Mouse (Mus musculus) liver, embryonic 12.5 days (tissue): Measurements from ENCODE around the gene Pkdcc. TPM values are rescaled to one million over a fixed set of nuclear protein-coding genes. Genes with fewer than 3 reads are reported as not detected.

Experiments used
- ATAC-seq: fragments of 200-750 bp; cut with Nextera tagmentation; 2 replicates; pipeline ENCODE4 v1.8.0; 2017; ENCODE audit warnings: moderate number of reproducible peaks, mild to moderate bottlenecking, moderate library complexity
- H3K27ac ChIP-seq: fragments of 300-500 bp; sonication (generic); 2 replicates; pipeline ENCODE4 v1.5.1; 2016; ENCODE audit warnings: mild to moderate bottlenecking
- H3K27me3 ChIP-seq: fragments of 300-500 bp; sonication (generic); replicated peaks from 2 replicates; pipeline ENCODE4 v1.6.1; 2016; ENCODE audit warnings: mild to moderate bottlenecking, moderate library complexity
- H3K36me3 ChIP-seq: fragments of 300-500 bp; sonication (generic); 2 replicates; pipeline ENCODE4 v1.6.1; 2016; ENCODE audit warnings: mild to moderate bottlenecking, moderate library complexity
- H3K4me1 ChIP-seq: fragments of 300-500 bp; sonication (generic); 2 replicates; pipeline ENCODE4 v1.6.1; 2016
- H3K4me2 ChIP-seq: fragments of 300-500 bp; sonication (generic); 2 replicates; pipeline ENCODE4 v1.6.1; 2016; ENCODE audit warnings: mild to moderate bottlenecking, moderate library complexity
- H3K4me3 ChIP-seq: fragments of 300-500 bp; sonication (generic); 2 replicates; pipeline ENCODE4 v1.5.1; 2016; ENCODE audit warnings: mild to moderate bottlenecking, moderate library complexity
- H3K9ac ChIP-seq: fragments of 300-500 bp; sonication (generic); 2 replicates; pipeline ENCODE4 v1.6.1; 2016; ENCODE audit warnings: mild to moderate bottlenecking, moderate library complexity
- H3K9me3 ChIP-seq: fragments of 300-500 bp; sonication (generic); replicated peaks from 2 replicates; pipeline ENCODE4 v1.6.1; 2016; ENCODE audit warnings: mild to moderate bottlenecking, moderate library complexity
- WGBS: fragments of 180-500 bp; shearing (Covaris S2); methylation state at CpG from one replicate; pipeline ENCODE4 v1.1.7; 2016; ENCODE audit not compliant: insufficient replicate concordance; 5-methylcytosine and 5-hydroxymethylcytosine counted together
- polyA plus RNA-seq: library from polyadenylated mRNA; unstranded; fragments of >200 nt; fragmentation: Nextera tagmentation; extraction: Ambion mirVana; gene quantifications from 2 replicates; pipeline ENCODE4 v1.2.1, GENCODE M21; 2016

Pkdcc gene
- polyA plus RNA-seq, 1 experiment from 2014 or later = 7.5 TPM

DNA sequence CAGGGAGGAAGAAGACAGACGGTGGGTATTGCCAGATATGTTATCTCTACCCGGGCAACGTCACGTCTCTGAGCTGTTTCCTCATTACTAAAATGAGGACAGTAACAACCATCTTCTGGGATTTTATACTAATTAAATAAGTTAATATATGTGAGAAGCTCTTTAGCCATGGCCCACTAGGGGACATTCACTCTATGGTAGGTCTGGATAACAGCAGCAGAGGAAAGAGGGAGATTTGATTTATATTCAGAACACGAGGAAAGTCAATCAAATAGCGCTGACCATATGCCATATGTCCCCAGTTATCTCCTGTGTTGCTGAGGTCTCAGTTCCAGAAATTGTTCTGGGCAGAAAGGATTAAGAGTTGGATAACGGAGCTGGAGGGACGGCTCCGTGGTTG, 24.3 kb upstream of the Pkdcc start:
- H3K4me3 ChIP-seq = no peak overlapping the region
- ATAC-seq = no peak
- no peaks in the 10 kb centered on the region for H3K9me3 ChIP-seq
- no peak overlapping the region for H3K27ac ChIP-seq
- no peaks in the 10 kb centered on the region for H3K36me3 ChIP-seq
- no peaks in the 10 kb centered on the region for H3K27me3 ChIP-seq
- no peak overlapping the region for H3K9ac ChIP-seq
- WGBS = 47% methylated on average over 9 of the region's 9 CpGs
- H3K4me2 ChIP-seq = no peak overlapping the region
- H3K4me1 ChIP-seq = no peaks in the 10 kb centered on the region

DNA sequence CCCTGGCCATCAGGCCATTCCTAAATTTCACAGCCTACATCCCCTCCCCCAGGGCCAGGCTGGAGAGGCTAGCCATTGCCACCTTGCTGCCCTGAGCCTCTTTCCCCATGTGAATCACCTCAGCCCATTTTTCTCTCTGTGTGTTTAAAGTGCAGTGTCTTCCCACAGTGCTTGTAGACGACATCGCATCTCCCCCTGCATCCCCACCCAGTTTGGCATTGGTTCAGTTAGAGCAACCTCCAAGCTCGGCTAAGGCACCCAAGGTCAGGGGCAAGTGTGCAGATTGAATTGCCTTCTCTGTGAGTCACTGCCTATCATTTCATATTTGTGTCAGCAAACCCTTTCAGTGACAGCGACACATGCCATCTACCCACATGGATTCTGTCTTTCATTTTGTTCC, 20.6 kb upstream of the Pkdcc start:
- Histone ChIP-seq H3K27ac (no peak overlapping the region), H3K36me3 (no peaks in the 10 kb centered on the region), H3K4me3 (no peak overlapping the region), H3K4me1 (no peaks in the 10 kb centered on the region), H3K4me2 (no peak overlapping the region), H3K9ac (no peak overlapping the region), H3K9me3 (no peaks in the 10 kb centered on the region), H3K27me3 (no peaks in the 10 kb centered on the region; the same call in 1 of the 2 replicates)
- ATAC-seq = no peak
- 75% methylated on average over 4 of the region's 4 CpGs for WGBS

DNA sequence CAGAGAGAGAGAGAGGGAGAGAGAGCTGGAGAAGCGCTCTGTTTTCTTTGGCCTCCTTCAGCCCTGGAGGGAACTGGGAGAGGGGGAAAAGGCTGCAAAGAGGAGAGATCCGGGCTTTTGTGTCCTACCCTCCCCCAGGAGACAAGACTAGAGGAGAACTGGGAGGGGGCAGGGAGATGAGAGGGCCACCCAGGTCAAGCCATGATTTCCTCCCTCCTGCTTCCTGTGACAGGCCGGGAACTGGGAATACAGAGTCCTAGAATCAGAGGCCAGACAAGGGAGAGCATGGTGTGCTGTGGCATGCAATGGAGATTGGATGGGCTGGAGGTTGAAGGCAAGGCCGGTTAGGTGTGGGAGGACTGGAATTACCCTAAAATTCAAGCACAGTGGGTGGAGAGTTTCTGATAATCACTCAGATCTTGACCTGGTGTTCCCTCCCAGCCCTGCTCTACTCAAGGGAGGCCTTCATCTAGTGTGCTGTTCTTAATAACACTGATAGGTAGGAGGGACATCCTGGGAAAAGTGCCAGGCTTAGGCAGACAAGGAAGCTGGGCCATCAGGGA, 17.6 kb upstream of the Pkdcc start:
- H3K27me3 ChIP-seq = no peaks in the 10 kb centered on the region; the same call in 1 of the 2 replicates
- no peaks in the 10 kb centered on the region for H3K36me3 ChIP-seq
- no peak overlapping the region for H3K9ac ChIP-seq
- no peak for ATAC-seq
- no peaks in the 10 kb centered on the region for H3K9me3 ChIP-seq
- H3K27ac ChIP-seq = 0 out of 2 replicates have a peak overlapping the region, but pooled peaks have one; percentile 1
- no peak overlapping the region for H3K4me2 ChIP-seq
- no peak overlapping the region for H3K4me3 ChIP-seq
- H3K4me1 ChIP-seq = no peaks in the 10 kb centered on the region
- 46% methylated on average over 4 of the region's 4 CpGs for WGBS

DNA sequence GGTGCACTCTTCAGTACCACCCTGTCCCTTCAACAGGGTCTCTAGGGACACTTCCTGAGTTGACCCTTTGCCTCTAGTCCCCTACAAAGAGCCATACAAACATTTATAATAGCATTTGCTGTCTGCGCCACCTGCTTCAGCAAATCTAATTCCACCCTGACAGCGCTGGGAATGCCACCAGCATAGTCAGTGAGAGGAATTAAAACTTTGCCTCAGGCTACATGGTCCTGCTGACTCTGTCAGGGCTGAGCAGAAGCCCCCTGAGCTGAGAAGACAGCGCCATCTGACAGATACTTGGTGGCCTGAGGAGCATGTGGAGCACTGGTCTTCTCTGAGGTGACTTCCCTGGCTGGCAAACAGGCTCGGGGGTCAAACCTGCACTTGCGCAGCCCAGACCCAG, 14.6 kb upstream of the Pkdcc start:
- Histone ChIP-seq H3K27me3 (peaks cover 5% of the 10 kb centered on the region; the same call in 1 of the 2 replicates), H3K4me1 (no peaks in the 10 kb centered on the region), H3K4me3 (no peak overlapping the region), H3K27ac (no peak overlapping the region), H3K9ac (no peak overlapping the region), H3K4me2 (no peak overlapping the region), H3K9me3 (no peaks in the 10 kb centered on the region), H3K36me3 (no peaks in the 10 kb centered on the region)
- ATAC-seq = no peak
- 69% methylated on average over 5 of the region's 5 CpGs for WGBS

DNA sequence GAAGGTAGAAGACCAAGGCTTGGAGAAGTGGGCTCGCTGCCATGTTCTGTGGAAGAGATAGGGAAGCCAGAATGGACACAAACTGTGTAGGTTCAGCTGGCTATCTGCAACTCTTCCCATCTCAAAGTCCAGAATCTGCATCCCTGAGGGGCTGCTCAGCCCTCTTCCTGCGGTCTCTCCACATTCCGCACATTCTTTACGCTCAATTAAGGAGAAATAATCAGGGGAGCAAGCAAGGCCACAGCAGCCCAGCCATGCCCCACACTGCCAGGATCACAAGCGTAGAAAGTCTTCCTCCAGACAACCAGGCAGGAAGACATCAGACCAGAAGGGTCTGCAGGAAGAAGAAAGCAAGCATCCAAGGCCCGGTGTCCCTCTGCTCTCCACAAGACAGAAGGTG, 13.8 kb upstream of the Pkdcc start:
- peaks cover 5% of the 10 kb centered on the region; the same call in 1 of the 2 replicates for H3K27me3 ChIP-seq
- no peak overlapping the region for H3K4me3 ChIP-seq
- 50% methylated on average over 6 of the region's 6 CpGs for WGBS
- no peak overlapping the region for H3K4me2 ChIP-seq
- no peaks in the 10 kb centered on the region for H3K4me1 ChIP-seq
- no peaks in the 10 kb centered on the region for H3K9me3 ChIP-seq
- H3K36me3 ChIP-seq = no peaks in the 10 kb centered on the region
- H3K27ac ChIP-seq = no peak overlapping the region
- no peak overlapping the region for H3K9ac ChIP-seq
- ATAC-seq = no peak

DNA sequence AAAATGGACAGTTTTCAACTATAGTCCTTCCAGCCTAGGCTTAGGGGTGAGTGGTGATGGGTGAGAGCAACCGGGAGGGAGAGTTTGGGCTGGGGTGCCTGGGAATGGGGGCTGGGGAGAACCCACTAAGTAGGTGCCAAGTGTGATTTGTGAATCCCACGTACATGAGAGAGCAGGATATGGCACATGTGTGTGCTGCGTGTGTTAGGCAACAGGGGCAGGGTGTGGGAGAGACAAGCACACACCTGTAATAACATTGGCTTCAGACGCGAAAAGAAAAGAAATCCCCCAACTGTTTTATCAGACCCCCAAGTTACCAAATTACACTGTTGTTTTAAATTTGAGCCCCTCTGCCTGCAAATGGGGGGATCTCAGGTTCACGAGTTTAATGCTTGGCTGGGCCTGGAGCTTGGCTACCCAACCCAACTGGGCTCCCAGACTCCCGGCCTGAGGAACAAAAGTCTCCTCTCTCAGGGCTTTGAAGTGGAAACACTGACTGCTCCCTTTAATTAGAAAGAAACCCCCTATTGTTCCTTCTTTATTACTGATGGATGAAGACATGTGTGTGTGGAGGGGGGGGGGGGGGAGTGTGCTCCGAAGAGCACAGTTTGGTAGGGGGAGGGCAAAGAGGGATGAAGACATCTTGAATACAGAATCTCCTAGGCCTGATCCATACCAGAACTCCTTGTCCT, 11.3 kb upstream of the Pkdcc start:
- Histone ChIP-seq H3K27ac (no peak overlapping the region), H3K27me3 (peaks cover 5% of the 10 kb centered on the region; the same call in 1 of the 2 replicates), H3K9ac (no peak overlapping the region), H3K36me3 (no peaks in the 10 kb centered on the region), H3K4me1 (no peaks in the 10 kb centered on the region), H3K4me3 (no peak overlapping the region), H3K9me3 (no peaks in the 10 kb centered on the region), H3K4me2 (no peak overlapping the region)
- WGBS = 62% methylated on average over 8 of the region's 8 CpGs
- no peak for ATAC-seq

DNA sequence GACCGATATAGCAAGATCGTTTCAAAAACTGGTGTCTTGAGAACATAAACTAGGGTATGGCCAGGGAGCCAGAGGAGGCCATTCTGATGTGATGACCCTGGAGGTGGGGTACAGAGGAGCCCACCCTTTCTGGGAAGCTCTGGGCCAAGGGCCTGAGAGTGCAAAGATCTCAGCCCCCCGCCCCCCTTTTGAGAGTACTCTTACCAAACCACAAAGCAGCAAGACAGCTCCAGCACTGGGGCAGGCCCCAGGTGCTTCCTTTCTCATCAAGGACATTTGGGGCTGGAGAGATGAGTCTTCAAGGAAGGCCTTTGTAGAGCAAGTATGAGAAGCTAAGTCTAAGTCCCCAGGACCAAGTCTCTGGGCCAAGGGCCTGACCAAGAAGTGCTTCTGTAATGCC, 7.8 kb upstream of the Pkdcc start:
- H3K4me1 ChIP-seq = peaks cover 1% of the 10 kb centered on the region; the same call in 1 of the 2 replicates
- H3K4me2 ChIP-seq = no peak overlapping the region
- H3K9ac ChIP-seq = no peak overlapping the region
- no peaks in the 10 kb centered on the region for H3K36me3 ChIP-seq
- no peak overlapping the region for H3K4me3 ChIP-seq
- H3K27ac ChIP-seq = no peak overlapping the region
- no peaks in the 10 kb centered on the region for H3K9me3 ChIP-seq
- 76% methylated on average over 3 of the region's 3 CpGs for WGBS
- 0 out of 2 replicates have a peak, but pooled peaks cover 8% of the 10 kb centered on the region for H3K27me3 ChIP-seq
- no peak for ATAC-seq

DNA sequence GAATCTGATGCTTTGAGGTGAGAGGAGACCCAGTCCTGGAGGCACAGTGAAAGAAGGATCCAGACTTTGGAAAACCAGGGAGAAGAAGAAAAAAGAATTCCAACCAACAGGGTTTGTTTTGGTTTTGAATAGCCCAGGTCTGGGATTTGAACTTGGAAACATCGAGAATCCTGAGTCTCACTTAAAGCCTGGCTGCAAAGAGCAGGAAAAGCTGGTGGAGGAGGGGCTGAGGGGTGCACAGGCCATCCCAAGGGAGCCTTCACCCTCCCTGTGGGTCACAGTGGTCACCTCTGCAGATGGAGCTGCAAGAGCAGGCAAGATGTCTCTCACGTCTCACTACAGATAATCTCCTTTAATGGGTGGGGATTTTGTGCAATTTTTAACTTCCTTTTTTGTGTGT, 6.6 kb upstream of the Pkdcc start:
- 37% methylated on average over 2 of the region's 2 CpGs for WGBS
- H3K27ac ChIP-seq = no peak overlapping the region
- no peak overlapping the region for H3K4me2 ChIP-seq
- peaks cover 13% of the 10 kb centered on the region for H3K4me1 ChIP-seq
- no peak overlapping the region for H3K9ac ChIP-seq
- H3K36me3 ChIP-seq = no peaks in the 10 kb centered on the region
- no peak overlapping the region for H3K4me3 ChIP-seq
- no peaks in the 10 kb centered on the region for H3K9me3 ChIP-seq
- H3K27me3 ChIP-seq = peaks cover 13% of the 10 kb centered on the region
- no peak for ATAC-seq

DNA sequence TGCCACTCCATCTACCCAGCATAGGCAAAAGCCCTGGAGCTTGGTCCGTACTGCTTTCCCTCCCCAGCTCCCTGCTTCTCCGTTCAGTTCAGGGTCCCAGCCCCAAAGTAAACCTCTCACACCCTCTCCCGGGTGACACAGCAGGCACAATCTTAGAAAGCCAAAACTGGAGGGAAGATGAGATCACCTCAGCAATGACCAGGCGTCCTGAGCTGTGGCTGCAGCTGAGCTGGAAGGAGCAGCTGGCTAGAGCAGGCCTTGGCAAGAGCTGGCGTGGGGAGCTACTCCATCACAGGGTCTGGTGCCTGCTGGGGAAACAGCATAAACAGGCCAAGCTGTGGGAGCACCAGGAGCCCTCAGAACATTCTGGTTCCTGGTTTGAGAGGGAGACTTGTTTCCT, 4.6 kb upstream of the Pkdcc start:
- no peak for ATAC-seq
- H3K4me1 ChIP-seq = peaks cover 23% of the 10 kb centered on the region
- no peak overlapping the region for H3K4me3 ChIP-seq
- no peak overlapping the region for H3K9ac ChIP-seq
- peaks cover 31% of the 10 kb centered on the region for H3K27me3 ChIP-seq
- H3K36me3 ChIP-seq = no peaks in the 10 kb centered on the region
- H3K9me3 ChIP-seq = no peaks in the 10 kb centered on the region
- 50% methylated on average over 5 of the region's 5 CpGs for WGBS
- no peak overlapping the region for H3K27ac ChIP-seq
- H3K4me2 ChIP-seq = no peak overlapping the region

DNA sequence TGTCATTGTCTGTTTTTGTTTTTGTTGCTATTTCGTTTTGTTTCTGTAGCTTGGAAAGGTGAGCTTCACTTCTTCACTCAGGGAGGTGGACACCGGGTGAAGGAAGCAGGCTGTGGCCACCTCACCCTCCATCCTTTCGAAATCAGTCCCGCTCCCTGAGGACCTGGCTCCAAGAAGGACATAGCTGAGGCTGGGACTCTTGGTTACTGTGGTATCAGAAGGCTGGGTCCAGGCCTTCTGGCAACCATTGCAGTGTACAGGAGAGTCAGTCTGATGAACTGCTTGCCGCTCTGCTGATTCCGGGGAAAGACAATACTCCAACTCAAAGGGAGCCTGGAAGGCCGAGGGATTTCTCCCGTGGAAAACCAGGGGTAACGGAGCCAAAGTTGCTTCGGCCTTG, 3.9 kb upstream of the Pkdcc start:
- WGBS = 75% methylated on average over 10 of the region's 10 CpGs
- no peaks in the 10 kb centered on the region for H3K9me3 ChIP-seq
- peaks cover 37% of the 10 kb centered on the region for H3K27me3 ChIP-seq
- no peak overlapping the region for H3K4me2 ChIP-seq
- H3K4me1 ChIP-seq = peaks cover 23% of the 10 kb centered on the region
- no peak overlapping the region for H3K9ac ChIP-seq
- ATAC-seq = no peak
- H3K4me3 ChIP-seq = no peak overlapping the region
- H3K36me3 ChIP-seq = no peaks in the 10 kb centered on the region
- no peak overlapping the region for H3K27ac ChIP-seq

DNA sequence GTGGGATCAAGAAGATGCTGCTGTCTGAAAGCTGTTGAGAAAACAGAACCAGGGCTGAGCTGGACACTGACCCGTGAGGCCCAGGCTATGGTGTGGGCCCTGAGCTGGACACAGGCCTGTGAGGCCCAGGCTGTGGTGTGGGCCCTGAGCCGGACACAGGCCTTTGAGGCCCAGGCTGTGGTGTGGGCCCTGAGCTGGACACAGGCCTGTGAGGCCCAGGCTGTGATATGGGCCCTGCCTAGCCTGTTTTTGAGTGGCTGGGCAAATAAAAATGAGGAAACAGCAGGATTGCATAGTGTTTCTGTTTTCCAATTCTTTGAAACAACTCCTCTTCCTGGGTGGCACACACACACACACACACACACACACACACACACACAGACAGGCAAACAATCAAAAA, 2.7 kb upstream of the Pkdcc start:
- Histone ChIP-seq H3K36me3 (no peaks in the 10 kb centered on the region), H3K4me1 (peaks cover 23% of the 10 kb centered on the region), H3K4me3 (no peak overlapping the region), H3K27me3 (peaks cover 50% of the 10 kb centered on the region), H3K4me2 (no peak overlapping the region), H3K9ac (no peak overlapping the region), H3K9me3 (no peaks in the 10 kb centered on the region), H3K27ac (peak overlapping the region; percentile 42; the same call in 1 of the 2 replicates)
- ATAC-seq = no peak
- WGBS = 58% methylated on average over 2 of the region's 2 CpGs

DNA sequence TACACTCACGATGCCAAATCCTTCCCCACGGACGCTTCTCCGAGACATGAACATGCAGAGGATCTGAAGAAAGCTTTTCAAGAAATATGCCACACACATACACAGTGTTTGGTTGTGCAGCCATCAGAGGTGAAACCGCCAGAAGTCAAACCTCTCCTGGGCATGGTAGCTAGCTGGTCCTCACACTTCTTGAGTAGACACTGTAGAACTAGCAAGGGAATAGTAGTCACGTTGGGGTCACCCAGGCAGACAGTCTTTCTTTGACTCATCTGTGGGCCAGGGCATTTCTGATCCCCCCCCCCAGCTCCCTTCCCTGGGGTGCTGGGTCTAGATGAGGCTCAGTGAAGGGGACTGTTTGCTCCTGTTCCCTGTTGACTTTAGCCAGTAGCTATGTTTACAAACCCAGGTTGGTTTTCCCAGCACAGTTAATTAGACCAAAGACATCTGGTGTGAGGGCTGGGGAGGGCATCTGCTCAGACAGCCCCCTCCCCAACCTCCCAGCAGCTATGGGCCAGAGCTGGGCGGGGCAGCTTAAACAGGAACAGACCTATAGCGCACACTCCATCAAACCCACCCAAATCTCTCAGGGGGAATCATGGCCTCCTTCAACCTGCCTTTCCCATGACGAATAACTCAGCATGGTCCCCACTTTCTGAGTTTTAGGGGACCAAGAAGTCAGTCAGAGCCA, 1.7 kb upstream of the Pkdcc start:
- peaks cover 57% of the 10 kb centered on the region for H3K27me3 ChIP-seq
- peaks cover 32% of the 10 kb centered on the region for H3K4me1 ChIP-seq
- peak overlapping the region; percentile 65; the same call in 1 of the 2 replicates for H3K4me3 ChIP-seq
- no peak overlapping the region for H3K9ac ChIP-seq
- peak overlapping the region; percentile 82 for H3K27ac ChIP-seq
- ATAC-seq = peak; percentile 16; the same call in 1 of the 2 replicates
- 54% methylated on average over 9 of the region's 9 CpGs for WGBS
- no peaks in the 10 kb centered on the region for H3K9me3 ChIP-seq
- H3K4me2 ChIP-seq = peak overlapping the region; percentile 74
- H3K36me3 ChIP-seq = no peaks in the 10 kb centered on the region
